Mouse (Mus musculus) T-cell, adult 2 months (primary cell): ENCODE measurements around the gene Gm20662.
A peak's percentile ranks its signal among the peaks of the same experiment; 100 is the strongest.

Experiments
- DNase-seq: peaks from one replicate; pipeline ENCODE4 v3.0.0; 2022; ENCODE audit warnings: low spot score

Gm20662 gene

DNA sequence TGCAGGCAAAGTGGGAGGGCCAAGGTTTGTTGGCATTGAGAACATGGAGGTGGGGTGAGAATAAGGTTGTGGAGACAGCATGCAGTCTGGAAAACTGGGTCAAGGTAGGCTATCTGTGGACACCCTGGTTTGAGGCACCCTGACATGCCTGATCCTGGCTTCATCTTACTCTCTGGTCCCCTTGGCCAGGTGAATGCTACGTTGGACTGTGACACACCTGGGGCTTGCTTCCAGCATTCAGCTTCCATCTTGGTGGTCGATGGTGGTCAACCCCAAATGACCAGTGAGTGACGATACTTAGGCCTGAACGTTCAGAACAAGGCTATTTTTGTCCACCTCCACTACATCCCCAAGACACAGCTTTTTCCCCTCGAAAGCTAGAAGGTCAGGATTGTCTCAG is at the start of gene Gm20662:
Gm20662 (plus strand) TSS at position 301 of the 400 bp plus-strand sequence.
- no peak for DNase-seq

DNA sequence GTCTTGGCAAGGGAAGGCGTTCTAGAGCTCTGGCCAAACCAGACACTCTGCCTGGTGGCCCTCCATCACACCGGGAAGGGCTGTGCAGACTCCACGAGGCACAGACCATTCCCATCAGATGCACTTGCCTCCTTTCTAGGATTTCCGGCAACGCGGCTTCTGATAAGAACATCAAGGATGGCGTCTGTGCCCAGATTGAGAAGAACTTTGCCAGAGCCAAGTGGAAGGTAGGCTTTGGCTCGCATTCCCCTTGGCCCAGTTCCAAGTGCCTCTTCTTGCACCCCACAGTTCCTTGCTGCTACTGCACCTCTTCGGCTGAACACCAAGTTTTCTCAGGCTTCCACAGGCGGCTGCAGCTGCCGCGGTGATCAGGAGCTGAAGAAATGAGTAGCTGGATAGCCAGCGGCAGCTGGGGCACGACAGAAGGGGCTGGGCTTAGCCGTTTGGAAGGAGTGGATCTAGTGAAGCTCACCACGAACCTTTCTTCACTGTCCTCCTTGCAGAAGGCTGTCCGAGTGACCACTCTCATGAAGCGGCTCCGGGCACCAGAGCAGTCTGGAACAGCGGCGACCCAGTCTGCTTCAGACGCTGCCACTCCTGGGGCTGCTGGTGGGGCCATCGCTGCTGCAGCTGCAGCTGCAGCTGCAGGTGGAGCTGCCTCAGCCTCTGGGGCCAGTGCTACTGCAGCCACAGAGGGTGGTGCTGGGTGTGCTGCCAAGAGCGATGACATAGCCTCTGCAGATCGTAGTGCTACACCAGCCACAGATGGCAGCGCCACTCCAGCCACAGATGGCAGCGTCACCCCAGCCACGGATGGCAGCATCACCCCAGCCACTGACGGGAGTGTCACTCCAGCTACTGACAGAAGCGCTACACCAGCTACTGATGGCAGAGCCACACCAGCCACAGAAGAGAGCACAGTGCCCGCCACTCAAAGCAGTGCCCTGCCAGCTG is 48.6 kb upstream of the Gm20662 start:
- no peak for DNase-seq

DNA sequence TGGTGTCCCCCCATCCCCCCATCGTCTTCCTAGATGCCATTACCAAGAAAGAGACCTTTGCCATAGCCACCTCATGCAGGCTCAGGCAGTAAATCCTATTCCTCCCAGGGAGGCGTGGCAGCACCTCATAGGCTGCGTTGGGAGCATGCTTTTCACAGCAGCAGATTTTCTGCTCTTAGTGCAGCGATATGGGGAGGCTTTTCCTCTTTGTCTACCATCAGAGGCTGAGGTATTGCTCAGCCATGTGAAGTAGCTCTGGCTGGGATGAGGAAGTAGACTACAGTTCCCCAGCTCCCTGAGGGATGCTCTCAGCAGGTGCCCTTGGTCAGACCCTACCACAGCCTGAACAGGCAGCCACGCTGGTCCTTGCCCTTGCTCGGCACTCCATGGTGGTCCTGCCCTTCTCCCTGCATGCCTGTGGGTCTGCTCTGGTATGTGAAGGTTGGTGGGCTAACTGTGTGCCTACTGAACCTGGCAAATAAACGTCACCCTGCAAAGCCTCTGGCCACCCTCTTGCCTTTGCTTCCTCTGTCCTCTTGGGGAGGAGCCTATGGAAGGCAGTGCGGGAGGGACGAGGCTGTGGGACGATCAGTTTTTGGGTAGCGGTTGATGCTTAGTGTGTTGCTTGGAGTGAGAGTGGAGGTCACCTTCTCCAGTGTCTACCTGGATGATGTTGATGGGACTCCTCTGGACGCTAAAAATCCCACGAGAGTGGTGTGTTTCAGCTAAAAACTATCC is 46.8 kb upstream of the Gm20662 start:
- no peak for DNase-seq

DNA sequence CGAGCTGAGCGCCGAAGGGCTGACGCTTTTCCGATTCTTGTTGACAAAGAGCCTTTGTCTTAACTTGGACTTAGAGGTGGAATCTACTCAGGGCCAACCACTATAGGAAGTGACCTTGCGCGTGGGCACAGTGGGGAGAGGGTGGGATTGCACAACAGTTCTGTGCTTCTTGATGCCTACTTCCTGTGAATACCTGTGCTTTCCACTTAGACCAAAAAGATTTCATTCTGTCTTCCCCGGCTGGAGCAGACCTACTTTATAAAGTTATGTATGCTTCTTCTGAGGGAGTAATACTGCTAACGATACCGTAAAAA is 46.3 kb upstream of the Gm20662 start, which contains the start of gene Traip:
Traip (plus strand) TSS at position 215 of the 314 bp plus-strand sequence.
- no peak for DNase-seq

DNA sequence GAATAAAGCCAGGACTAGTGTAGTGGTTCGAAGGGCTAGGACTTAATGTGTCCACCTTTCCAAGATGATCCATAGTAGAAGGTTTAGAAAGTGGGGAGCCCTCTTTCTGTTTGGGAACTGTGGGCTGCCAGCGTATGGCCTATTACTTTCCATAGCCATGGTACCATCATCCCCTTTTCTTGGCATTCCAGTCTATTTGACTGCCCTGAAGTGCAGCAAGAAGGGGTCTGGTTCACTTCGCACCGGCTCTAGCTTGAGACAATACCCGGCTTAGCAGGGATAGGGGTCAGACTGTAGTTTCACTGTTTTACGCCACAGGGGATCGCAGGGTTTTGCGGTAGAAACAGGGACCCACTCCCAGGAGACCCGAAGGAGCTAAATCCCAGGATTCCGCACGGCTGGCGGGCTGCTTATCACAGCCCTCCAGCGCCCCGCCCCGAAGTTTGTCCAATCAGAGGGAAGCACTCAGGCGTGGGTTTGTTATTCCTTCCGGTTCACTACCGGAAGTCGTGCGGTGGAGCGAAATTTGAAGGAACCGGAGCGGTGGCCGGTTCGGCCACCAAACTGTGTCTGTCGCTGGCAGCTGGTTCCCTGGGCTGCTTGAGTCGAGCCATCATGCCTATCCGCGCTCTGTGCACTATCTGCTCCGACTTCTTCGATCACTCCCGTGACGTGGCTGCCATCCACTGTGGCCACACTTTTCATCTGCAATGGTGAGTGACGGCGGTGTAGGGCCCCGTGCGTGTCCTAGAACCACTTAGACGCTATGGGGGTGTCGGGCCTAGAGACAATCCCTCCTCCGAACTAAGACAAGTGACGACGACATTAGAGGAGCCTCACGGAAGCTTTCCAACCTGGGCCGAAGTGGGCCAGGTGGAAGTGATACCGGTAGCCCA is 45.4 kb upstream of the Gm20662 start:
- DNase-seq: peak; percentile 83

DNA sequence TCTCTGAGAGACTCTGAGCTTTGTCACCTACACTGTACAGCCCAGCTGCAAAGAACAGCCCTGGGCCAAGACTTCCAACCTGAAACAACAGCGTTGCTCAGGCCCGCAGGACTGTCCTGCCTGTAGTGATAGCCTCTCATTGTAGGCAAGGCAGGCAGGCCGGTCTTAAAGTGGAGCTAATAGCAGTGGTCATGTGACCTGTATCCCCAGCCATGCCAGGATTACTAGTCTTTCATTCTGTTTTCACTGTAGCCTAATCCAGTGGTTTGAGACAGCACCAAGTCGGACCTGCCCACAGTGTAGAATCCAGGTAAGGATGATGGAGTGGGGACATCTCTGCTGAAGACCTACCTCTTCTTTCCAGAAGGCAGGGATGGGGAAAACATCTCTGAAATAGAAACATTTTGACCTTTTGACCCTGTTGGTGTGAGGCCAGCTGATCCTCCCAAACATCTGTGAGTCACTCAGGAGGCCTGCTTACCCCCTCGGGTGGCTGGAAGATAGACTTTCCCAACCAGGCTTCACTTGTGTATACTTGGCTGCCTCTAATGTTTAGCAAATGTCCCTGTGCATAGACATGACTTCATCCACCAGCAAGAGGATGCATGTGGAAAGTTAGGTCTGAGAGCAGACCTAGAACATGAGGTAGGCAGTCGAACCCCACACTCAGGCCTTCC is 40.4 kb upstream of the Gm20662 start:
- no peak for DNase-seq

DNA sequence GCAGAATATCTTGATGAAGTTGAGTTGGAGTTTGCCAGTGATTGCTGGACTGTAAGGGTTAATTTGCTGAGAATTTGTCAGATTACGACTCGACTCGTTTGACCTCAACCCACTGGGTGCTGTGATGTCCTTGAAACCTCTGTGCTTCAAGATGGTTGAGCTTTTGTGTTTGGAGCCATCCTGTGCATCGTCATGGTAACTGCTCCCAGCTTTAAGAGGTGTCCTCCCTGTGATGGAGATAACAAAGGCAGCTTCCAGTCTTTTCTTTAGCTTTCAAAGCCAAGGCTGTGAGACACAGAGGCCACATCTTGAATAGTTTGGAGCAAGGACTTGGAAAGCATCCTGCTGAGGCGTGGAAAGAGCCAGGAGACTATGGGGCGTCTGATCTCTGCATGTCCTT is 39.0 kb upstream of the Gm20662 start:
- DNase-seq: no peak

DNA sequence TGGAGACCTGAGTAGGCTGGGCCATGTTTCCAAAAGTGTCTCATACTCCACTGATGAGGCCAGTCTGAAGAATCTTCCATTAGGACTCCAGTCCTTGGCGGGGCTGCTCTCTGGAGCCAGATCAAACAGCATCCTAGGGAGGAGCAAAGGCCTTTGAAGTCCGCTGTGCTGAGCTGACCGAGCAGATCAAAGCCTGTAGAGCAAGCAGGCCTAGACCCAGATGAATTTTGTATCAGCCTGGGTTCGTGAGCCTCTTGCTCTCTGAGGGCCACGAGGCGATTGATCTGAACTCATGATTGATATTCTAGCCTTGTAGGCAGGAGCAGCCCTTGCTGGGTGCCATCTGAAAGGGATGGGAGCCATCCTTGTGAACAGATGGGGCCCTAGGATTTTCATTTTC is 36.3 kb upstream of the Gm20662 start:
- no peak for DNase-seq

DNA sequence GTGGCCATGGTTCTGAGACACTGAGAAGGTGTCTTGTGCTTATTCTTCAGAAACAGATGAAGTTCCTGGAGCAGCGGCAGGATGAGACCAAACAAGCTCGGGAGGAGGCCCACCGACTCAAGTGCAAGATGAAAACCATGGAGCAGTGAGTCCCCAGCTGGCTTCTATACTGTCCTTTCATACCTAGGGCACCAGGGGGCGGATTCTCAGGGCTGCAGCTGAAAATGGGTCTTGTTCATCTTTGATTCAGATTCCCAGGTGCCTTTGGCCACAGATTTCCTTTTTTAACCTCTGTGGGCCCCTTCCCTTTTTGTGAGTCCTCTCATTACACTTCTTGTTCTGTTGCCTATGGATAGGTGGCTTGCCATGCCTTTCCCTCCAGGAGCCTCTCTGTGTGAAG is 35.2 kb upstream of the Gm20662 start:
- no peak for DNase-seq

DNA sequence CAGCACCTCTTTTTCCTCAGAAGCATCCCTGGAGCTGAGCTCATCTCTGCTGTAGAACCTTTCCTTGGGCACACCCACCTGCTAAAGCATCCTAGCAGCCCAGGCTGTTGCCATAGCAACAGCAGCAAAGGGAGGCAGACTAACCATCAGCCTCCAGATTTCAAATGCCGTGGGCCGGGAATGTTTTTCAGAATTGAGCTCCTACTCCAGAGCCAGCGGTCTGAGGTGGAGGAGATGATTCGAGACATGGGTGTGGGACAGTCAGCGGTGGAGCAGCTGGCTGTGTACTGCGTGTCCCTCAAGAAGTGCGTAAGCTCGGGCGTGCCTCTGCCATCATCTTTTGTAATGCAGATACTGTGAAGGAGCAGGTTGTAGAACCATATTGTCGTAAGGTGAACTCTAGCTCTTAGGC is 34.8 kb upstream of the Gm20662 start:
- no peak for DNase-seq

DNA sequence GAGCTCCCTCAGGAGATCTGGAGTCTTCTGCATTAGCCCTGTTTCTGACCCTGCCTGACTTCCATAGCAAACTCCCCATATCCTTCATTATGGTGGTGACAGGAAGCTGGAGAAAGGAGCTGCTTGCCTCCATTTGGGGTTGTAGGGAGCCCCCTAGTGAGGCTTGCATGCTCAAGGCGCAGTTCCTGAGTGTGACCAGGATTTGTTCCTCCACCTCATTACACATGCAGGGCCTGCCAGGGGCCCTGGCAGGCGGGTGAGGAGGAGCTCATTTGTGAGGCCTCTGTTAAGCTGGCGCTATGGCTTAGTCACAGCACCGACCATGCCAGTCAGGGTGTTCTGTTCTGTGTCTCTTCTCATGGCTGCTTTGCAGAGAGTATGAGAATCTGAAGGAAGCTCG is 34.3 kb upstream of the Gm20662 start:
- DNase-seq: no peak

DNA sequence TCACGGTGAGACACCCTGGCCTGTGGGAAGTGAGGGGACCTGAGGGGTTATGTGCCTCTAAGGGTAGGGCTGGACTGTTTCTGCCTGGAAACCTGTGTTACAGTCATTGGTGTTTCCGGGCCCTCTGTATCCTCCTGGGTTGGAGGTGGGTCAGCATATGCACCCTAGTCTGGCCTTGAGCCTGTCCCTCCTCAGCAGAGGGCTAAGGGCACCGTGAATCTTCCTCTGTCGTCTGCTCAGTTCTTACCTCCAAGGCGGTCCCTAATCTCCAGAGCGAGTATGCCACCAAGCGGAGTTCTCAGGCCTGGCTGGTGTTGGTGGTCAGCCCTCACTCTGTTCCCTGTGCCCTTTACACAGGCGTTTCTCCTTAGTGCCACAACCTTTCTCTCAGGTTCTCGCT is 33.2 kb upstream of the Gm20662 start:
- no peak for DNase-seq

DNA sequence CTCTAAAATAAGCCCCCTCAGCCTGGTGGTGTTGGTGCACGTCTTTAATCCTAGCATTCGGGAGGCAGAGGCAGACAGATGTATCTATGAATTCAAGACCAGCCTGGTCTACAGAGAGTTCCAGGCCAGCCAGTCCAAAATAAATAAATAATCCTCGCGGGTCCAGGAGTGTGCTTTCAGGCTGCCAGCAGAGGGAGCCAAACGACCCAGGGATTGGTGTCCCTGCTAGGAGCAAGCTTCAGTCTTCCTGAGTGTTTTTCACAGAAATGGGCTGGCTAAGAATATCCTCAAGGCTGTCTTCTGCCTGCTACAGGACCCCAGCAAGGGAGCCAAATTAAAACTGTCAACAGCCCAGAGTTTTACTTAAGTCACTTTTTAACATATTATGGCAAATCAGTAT is 32.4 kb upstream of the Gm20662 start:
- DNase-seq: peak; percentile 67

DNA sequence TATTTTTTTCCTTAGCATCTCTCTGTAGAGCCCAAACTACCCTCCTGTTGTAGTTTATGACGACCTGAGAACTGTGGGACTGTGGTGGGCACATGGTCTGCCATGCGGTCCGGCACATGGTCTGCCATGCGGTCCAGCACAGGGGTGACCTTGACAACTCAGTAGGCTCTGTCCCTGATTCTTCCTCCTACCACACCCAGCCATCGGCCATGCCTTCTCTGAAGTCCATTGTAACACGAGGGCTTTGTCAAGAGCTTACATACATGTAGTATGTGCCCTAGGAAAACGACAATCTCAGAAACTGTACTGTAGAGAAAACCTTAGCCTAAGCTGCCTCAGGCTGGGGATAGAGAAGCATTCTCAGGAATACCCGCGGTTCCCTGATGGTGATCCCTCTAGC is 31.5 kb upstream of the Gm20662 start:
- no peak for DNase-seq

DNA sequence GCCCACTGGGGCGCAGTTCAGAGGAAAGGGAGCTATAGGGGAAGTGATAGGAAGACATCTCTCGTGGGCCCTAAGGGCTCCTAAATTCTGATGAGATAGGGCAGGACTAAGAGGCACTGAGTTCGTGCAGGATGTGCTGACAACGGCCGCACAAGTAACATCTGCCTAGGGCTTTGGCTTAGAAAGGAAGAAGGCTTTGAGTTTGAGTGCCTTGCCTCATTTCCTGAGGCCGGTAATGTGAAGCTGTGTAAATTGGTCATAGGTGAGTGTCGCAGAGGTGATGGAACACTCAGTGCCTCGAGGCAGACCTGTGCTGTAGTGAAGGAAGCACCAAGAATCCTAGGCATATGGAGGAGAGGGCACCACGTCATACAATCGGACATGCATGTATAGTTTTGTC is 29.5 kb upstream of the Gm20662 start:
- DNase-seq: no peak

DNA sequence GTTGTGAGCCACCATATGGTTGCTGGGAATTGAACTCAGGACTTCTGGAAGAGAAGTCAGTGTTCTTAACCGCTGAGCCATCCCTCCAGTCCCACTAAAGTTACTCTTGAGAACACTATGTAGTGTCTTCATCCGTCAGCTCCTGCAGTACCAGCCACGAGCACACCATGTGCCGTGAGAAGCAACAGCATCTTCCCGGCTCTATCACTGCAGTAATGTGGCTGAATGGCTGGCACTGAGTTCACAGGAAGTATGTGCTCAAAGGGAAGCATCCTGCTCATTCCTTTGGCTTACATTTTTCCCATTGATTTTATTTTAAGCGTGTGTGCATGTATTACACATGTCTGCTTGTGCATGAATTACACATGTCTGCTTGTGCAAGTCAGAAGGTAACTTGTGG is 28.7 kb upstream of the Gm20662 start:
- no peak for DNase-seq

DNA sequence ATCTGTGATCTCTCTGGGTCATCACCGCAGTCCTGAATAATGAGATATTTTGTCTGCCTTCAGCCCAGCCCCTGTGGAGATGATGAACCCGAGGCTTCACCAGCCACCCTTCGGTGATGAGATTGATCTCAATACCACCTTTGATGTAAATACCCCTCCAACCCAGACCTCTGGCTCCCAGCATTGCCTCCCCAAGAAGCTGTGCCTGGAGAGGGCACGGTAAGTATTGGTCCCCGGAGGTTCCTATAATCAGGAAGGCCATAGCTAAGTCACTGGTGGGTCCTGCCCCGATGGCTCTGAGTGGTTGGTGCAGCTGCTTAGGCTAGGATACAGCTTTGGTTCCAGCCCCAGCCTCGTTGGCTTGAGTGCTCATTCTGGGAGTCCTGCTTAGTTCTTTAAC is 27.6 kb upstream of the Gm20662 start:
- DNase-seq: no peak

DNA sequence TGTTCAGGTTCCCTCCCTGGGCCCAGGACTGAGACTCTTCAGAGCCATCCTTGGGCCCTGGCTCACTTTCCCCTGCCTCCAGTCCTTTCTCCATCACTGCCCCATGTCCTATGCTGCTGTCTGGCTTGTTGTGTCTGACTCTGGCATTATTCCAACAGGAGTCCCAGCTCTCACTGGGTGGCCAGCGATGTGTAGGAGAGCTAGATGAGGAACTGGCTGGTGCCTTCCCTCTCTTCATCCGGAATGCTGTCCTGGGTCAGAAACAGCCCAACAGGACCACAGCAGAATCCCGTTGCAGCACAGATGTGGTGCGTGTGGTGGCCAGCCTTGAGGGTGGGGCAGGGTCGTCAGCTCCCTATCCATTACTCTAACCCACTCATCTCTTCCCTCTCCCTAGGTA is 25.8 kb upstream of the Gm20662 start:
- DNase-seq: no peak

DNA sequence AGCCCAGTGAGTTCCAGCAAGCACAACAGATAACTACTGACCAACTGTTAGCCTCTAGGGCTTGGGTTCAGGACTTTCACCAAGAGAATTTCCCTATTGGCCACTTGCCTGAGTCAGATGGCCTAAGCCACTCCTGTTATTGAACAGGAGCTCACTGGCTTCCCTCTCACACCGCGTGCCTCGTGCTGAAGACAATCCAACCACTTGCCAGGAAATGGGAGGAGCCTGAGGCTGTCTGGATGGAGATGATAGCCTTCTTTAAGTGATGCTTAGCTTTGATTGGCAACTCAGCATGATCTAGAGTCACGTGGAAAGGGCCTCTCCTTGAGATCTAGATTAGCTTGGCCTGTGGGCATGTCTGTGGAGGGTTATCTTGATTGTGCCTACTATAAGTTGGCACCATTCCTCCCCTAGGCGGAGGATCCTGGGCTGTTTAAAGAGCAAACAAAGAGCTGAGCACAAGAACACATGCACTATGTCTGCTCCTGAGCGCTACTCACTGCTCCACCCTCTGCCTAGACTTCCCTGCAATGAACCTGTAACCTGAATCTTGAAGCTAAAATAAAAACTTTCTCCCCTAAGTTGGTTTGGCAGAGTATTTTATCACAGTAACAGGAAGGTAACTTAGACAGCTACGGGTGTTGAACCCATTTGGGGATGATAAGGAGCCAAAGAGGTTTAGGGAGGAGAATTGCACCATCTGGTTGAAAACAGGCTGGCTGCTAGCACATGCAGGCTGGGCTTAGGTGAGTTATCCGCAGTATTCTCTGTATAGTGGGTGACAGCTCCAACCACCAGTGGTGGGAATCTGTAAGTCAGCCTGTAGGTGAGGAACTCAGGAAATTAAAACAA is 24.2 kb upstream of the Gm20662 start:
- DNase-seq: peak; percentile 34

DNA sequence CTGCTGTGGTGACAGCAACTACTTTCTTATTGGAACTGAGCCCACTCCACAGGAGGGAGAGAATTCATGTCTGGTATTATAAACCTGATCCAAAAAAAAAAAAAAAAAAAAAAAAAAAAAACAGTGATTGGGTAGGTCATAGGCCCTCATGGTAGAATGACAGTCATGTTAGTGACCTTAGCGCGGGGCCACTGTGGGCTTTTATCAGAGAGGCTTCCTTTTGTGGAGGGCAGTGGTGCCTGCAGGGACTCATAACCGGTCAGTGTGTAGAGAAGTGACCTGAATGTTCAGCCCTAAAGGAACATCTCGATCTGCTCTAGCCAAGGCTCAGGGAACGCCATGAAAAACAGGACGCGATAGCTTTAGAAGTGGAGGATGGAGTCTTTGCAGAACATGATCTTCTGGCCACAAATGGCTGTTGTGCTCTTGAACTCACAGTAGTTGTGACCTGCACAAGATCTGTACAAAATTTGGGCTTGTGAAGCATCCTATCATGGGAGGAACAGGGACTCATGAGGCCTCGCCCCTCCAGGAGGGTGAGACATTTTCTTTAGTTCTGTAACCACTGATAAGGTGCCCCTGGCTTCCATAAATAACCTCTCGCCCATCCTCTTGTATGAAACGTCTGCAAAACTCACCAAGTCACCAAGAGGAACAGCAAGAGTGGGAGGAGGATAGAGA is 21.5 kb upstream of the Gm20662 start:
- DNase-seq: no peak
